Mouse (Mus musculus): Measurements from ENCODE around the gene Ptprd. TPM values are rescaled to one million over a fixed set of nuclear protein-coding genes. Genes with fewer than 3 reads are reported as not detected.

The Ptprd gene
- polyA plus RNA-seq, 1 experiment from 2014 or later = 21.0 TPM

GRCm38 (mm10) chr4:76541769-76542168, 1670.0 kb downstream of the Ptprd start:
- Histone ChIP-seq H3K4me3 (ENCODE audit: low read depth, low read length) (no peak overlapping the region), H3K27me3 (ENCODE audit: control insufficient read depth, insufficient read depth, low read length) (no peaks in the 10 kb centered on the region), H3K9ac (ENCODE audit: low read length) (no peak overlapping the region), H3K4me2 (ENCODE audit: low read depth, severe bottlenecking) (no peak overlapping the region), H3K36me3 (ENCODE audit: control insufficient read depth, insufficient read depth, low read length) (no peaks in the 10 kb centered on the region), H3K9me3 (ENCODE audit: control insufficient read depth, low read length) (no peaks in the 10 kb centered on the region), H3K27ac (replicated peaks; ENCODE audit: low read depth, low read length) (no peak overlapping the region), H3K4me1 (ENCODE audit: control insufficient read depth, insufficient read depth, low read length) (no peaks in the 10 kb centered on the region)
- ATAC-seq (ENCODE audit: insufficient number of reproducible peaks, low FRiP score, low TSS enrichment, low read depth) (no peak), DNase-seq (ENCODE audit: low spot score) (no peak)
- 57% methylated on average over 2 of the region's 2 CpGs for WGBS

- ATAC-seq (ENCODE audit: insufficient number of reproducible peaks, low FRiP score, low TSS enrichment, low read depth) (peak; percentile 60; the same call in 1 of the 2 replicates), DNase-seq (ENCODE audit: low spot score) (no peak)
- Histone ChIP-seq H3K27me3 (ENCODE audit: control insufficient read depth, insufficient read depth, low read length) (no peaks in the 10 kb centered on the region), H3K27ac (replicated peaks; ENCODE audit: low read depth, low read length) (no peak overlapping the region), H3K36me3 (ENCODE audit: control insufficient read depth, insufficient read depth, low read length) (no peaks in the 10 kb centered on the region), H3K4me3 (ENCODE audit: low read depth, low read length) (no peak overlapping the region), H3K9me3 (ENCODE audit: control insufficient read depth, low read length) (no peaks in the 10 kb centered on the region), H3K9ac (ENCODE audit: low read length) (no peak overlapping the region), H3K4me1 (ENCODE audit: control insufficient read depth, insufficient read depth, low read length) (no peaks in the 10 kb centered on the region), H3K4me2 (ENCODE audit: low read depth, severe bottlenecking) (no peak overlapping the region)
- 73% methylated on average over 1 of the region's 1 CpGs for WGBS
Observed at GRCm38 (mm10) chr4:76532926-76533325, 1678.8 kb downstream of the Ptprd start.

- no peaks in the 10 kb centered on the region for H3K36me3 ChIP-seq (ENCODE audit: control insufficient read depth, insufficient read depth, low read length)
- no peaks in the 10 kb centered on the region for H3K9me3 ChIP-seq (ENCODE audit: control insufficient read depth, low read length)
- no peak for DNase-seq (ENCODE audit: low spot score)
- H3K4me1 ChIP-seq (ENCODE audit: control insufficient read depth, insufficient read depth, low read length) = no peaks in the 10 kb centered on the region
- H3K4me3 ChIP-seq (ENCODE audit: low read depth, low read length) = no peak overlapping the region
- 71% methylated on average over 3 of the region's 3 CpGs for WGBS
- H3K9ac ChIP-seq (ENCODE audit: low read length) = no peak overlapping the region
- H3K4me2 ChIP-seq (ENCODE audit: low read depth, severe bottlenecking) = no peak overlapping the region
- no peak overlapping the region for H3K27ac ChIP-seq (replicated peaks; ENCODE audit: low read depth, low read length)
- no peaks in the 10 kb centered on the region for H3K27me3 ChIP-seq (ENCODE audit: control insufficient read depth, insufficient read depth, low read length)
- ATAC-seq (ENCODE audit: insufficient number of reproducible peaks, low FRiP score, low TSS enrichment, low read depth) = no peak
Observed at GRCm38 (mm10) chr4:76525281-76525680, 1686.5 kb downstream of the Ptprd start.

- DNase-seq (ENCODE audit: low spot score) = peak; percentile 43
- Histone ChIP-seq H3K36me3 (ENCODE audit: control insufficient read depth, insufficient read depth, low read length) (no peaks in the 10 kb centered on the region), H3K9me3 (ENCODE audit: control insufficient read depth, low read length) (no peaks in the 10 kb centered on the region), H3K9ac (ENCODE audit: low read length) (no peak overlapping the region), H3K4me3 (ENCODE audit: low read depth, low read length) (no peak overlapping the region), H3K4me2 (ENCODE audit: low read depth, severe bottlenecking) (no peak overlapping the region), H3K27me3 (ENCODE audit: control insufficient read depth, insufficient read depth, low read length) (no peaks in the 10 kb centered on the region), H3K27ac (replicated peaks; ENCODE audit: low read depth, low read length) (no peak overlapping the region), H3K4me1 (ENCODE audit: control insufficient read depth, insufficient read depth, low read length) (0 out of 2 replicates have a peak, but pooled peaks cover 7% of the 10 kb centered on the region)
- no peak; the same call in 1 of the 2 replicates for ATAC-seq (ENCODE audit: insufficient number of reproducible peaks, low FRiP score, low TSS enrichment, low read depth)
- 11% methylated on average over 3 of the region's 3 CpGs for WGBS
Observed at GRCm38 (mm10) chr4:76503279-76503601, 1708.5 kb downstream of the Ptprd start.

GRCm38 (mm10) chr4:76502575-76503278, 1709.0 kb downstream of the Ptprd start:
- Histone ChIP-seq H3K9ac (ENCODE audit: low read length) (no peak overlapping the region), H3K27me3 (ENCODE audit: control insufficient read depth, insufficient read depth, low read length) (no peaks in the 10 kb centered on the region), H3K4me2 (ENCODE audit: low read depth, severe bottlenecking) (no peak overlapping the region), H3K27ac (replicated peaks; ENCODE audit: low read depth, low read length) (no peak overlapping the region), H3K36me3 (ENCODE audit: control insufficient read depth, insufficient read depth, low read length) (no peaks in the 10 kb centered on the region), H3K4me3 (ENCODE audit: low read depth, low read length) (no peak overlapping the region), H3K9me3 (ENCODE audit: control insufficient read depth, low read length) (no peaks in the 10 kb centered on the region), H3K4me1 (ENCODE audit: control insufficient read depth, insufficient read depth, low read length) (0 out of 2 replicates have a peak, but pooled peaks cover 7% of the 10 kb centered on the region)
- WGBS = 21% methylated on average over 6 of the region's 6 CpGs
- DNase-seq (ENCODE audit: low spot score) (no peak), ATAC-seq (ENCODE audit: insufficient number of reproducible peaks, low FRiP score, low TSS enrichment, low read depth) (no peak)

- ATAC-seq (ENCODE audit: insufficient number of reproducible peaks, low FRiP score, low TSS enrichment, low read depth) = no peak
- WGBS = 77% methylated on average over 3 of the region's 3 CpGs
- DNase-seq (ENCODE audit: low spot score) = no peak
- Histone ChIP-seq H3K4me3 (ENCODE audit: low read depth, low read length) (no peak overlapping the region), H3K9me3 (ENCODE audit: control insufficient read depth, low read length) (no peaks in the 10 kb centered on the region), H3K27ac (replicated peaks; ENCODE audit: low read depth, low read length) (no peak overlapping the region), H3K36me3 (ENCODE audit: control insufficient read depth, insufficient read depth, low read length) (no peaks in the 10 kb centered on the region), H3K4me2 (ENCODE audit: low read depth, severe bottlenecking) (no peak overlapping the region), H3K4me1 (ENCODE audit: control insufficient read depth, insufficient read depth, low read length) (no peaks in the 10 kb centered on the region), H3K27me3 (ENCODE audit: control insufficient read depth, insufficient read depth, low read length) (no peaks in the 10 kb centered on the region), H3K9ac (ENCODE audit: low read length) (no peak overlapping the region)
Observed at GRCm38 (mm10) chr4:76485848-76486247, 1725.9 kb downstream of the Ptprd start.

GRCm38 (mm10) chr4:76468366-76469100, 1743.2 kb downstream of the Ptprd start:
- whole genome bisulfite sequencing = 78% methylated on average over 3 of the region's 3 CpGs
- no peaks in the 10 kb centered on the region for H3K4me1 ChIP-seq (ENCODE audit: control insufficient read depth, insufficient read depth, low read length)
- H3K9me3 ChIP-seq (ENCODE audit: control insufficient read depth, low read length) = no peaks in the 10 kb centered on the region
- H3K4me2 ChIP-seq (ENCODE audit: low read depth, severe bottlenecking) = no peak overlapping the region
- no peak overlapping the region for H3K9ac ChIP-seq (ENCODE audit: low read length)
- no peak for DNase-seq (ENCODE audit: low spot score)
- no peak for ATAC-seq (ENCODE audit: insufficient number of reproducible peaks, low FRiP score, low TSS enrichment, low read depth)
- H3K27ac ChIP-seq (replicated peaks; ENCODE audit: low read depth, low read length) = no peak overlapping the region
- no peak overlapping the region for H3K4me3 ChIP-seq (ENCODE audit: low read depth, low read length)
- H3K36me3 ChIP-seq (ENCODE audit: control insufficient read depth, insufficient read depth, low read length) = no peaks in the 10 kb centered on the region
- H3K27me3 ChIP-seq (ENCODE audit: control insufficient read depth, insufficient read depth, low read length) = no peaks in the 10 kb centered on the region

- no peak for ATAC-seq (ENCODE audit: insufficient number of reproducible peaks, low FRiP score, low TSS enrichment, low read depth)
- 78% methylated on average over 1 of the region's 1 CpGs for WGBS
- no peak overlapping the region for H3K4me2 ChIP-seq (ENCODE audit: low read depth, severe bottlenecking)
- no peak overlapping the region for H3K4me3 ChIP-seq (ENCODE audit: low read depth, low read length)
- no peaks in the 10 kb centered on the region for H3K9me3 ChIP-seq (ENCODE audit: control insufficient read depth, low read length)
- H3K27ac ChIP-seq (replicated peaks; ENCODE audit: low read depth, low read length) = no peak overlapping the region
- no peak for DNase-seq (ENCODE audit: low spot score)
- no peaks in the 10 kb centered on the region for H3K4me1 ChIP-seq (ENCODE audit: control insufficient read depth, insufficient read depth, low read length)
- H3K9ac ChIP-seq (ENCODE audit: low read length) = no peak overlapping the region
- no peaks in the 10 kb centered on the region for H3K27me3 ChIP-seq (ENCODE audit: control insufficient read depth, insufficient read depth, low read length)
- H3K36me3 ChIP-seq (ENCODE audit: control insufficient read depth, insufficient read depth, low read length) = no peaks in the 10 kb centered on the region
Observed at GRCm38 (mm10) chr4:76464682-76465081, 1747.1 kb downstream of the Ptprd start.
